Mouse (Mus musculus) myocyte (in vitro differentiated cells): Measurements from ENCODE around the gene Pam16.

Source experiments
- MAX ChIP-seq: IDR thresholded peaks from one replicate; pipeline ENCODE4 v1.6.1; 2011; ENCODE audit warnings: low read depth, mild to moderate bottlenecking, control low read depth
- MYOD1 ChIP-seq, 3 experiments: IDR thresholded peaks; one replicate each; pipeline ENCODE4 v1.6.1; 2011; ENCODE audit warnings: control low read depth in 2 of 3, low read depth in 2 of 3, mild to moderate bottlenecking in 2 of 3, moderate library complexity in 1 of 3; ENCODE audit not compliant: insufficient read length in 2 of 3, control insufficient read depth in 1 of 3
- MYOG ChIP-seq, 3 experiments: IDR thresholded peaks; one replicate each; pipeline ENCODE4 v1.6.1; 2011; ENCODE audit warnings: control low read depth in 2 of 3, low read depth in 2 of 3, mild to moderate bottlenecking in 2 of 3; ENCODE audit not compliant: insufficient read length in 2 of 3, control insufficient read depth in 1 of 3, insufficient read depth in 1 of 3
- POLR2A ChIP-seq: IDR thresholded peaks from one replicate; pipeline ENCODE4 v1.6.1; 2011; ENCODE audit warnings: low read depth, mild to moderate bottlenecking, control low read depth, moderate library complexity; ENCODE audit not compliant: insufficient read length
- POLR2AphosphoS2 ChIP-seq: IDR thresholded peaks from one replicate; pipeline ENCODE4 v1.6.1; 2011; ENCODE audit warnings: low read depth, control low read depth; ENCODE audit not compliant: insufficient read length
- USF1 ChIP-seq: IDR thresholded peaks from one replicate; pipeline ENCODE4 v1.6.1; 2011; ENCODE audit warnings: low read depth, mild to moderate bottlenecking, control low read depth, moderate library complexity

DNA sequence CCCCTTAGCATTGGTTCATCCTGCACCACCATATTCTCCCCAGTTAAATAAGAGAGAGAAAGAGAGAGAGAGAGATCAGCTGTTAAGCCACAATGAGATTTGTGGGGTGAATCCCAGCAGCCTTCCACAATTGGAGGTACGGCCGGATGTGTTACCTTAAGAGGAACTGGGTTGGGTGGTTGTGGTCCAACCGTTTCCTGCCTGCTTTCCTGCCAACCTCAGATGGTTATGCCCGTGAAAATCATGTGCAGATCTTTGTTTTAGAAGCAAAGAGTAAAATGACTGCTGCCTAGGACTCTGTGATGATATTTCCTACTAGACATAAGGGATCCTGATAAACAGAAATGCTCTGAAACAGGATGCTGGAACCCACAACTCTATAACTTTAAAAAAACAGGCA lies 49.3 kb upstream of the Pam16 start:
- TF ChIP-seq MAX (no peak), USF1 (no peak), POLR2A (no peak), MYOG (IDR thresholded peaks at IDR 0.05; ENCODE audit: control insufficient read depth in 1 of 3, insufficient read depth in 1 of 3, insufficient read length in 2 of 3, low read depth in 2 of 3) (no peak), POLR2AphosphoS2 (no peak), MYOD1 (IDR thresholded peaks at IDR 0.05; ENCODE audit: control insufficient read depth in 1 of 3, insufficient read length in 2 of 3, low read depth in 2 of 3) (no peak)
